Mouse (Mus musculus): ENCODE data around the gene Rap2b.
A peak's percentile ranks its signal among the peaks of the same experiment; 100 is the strongest.

Gene Rap2b

DNA sequence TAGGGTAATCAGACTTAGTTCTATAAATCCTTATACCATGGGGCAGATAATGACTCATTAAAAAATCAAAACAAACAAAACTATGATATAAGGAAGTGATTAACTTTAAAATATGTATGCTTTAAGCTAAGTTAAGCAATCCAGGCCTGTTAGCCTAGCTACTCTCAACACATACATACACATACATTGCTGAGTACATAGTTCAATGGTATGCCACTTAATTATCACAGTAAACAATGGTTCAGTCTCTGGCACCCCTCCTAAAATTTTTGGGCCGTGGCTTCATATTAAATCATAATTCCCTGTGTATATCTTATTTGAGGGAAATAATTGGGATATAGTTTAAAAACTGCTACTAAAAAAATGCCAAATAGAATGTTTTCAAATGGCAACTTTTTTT is at the start of gene Rap2b:
TSS of gene Rap2b (plus strand) at position 301 of the 400 bp plus-strand sequence.
- no peak for DNase-seq (ENCODE audit: low read depth, low spot score)

DNA sequence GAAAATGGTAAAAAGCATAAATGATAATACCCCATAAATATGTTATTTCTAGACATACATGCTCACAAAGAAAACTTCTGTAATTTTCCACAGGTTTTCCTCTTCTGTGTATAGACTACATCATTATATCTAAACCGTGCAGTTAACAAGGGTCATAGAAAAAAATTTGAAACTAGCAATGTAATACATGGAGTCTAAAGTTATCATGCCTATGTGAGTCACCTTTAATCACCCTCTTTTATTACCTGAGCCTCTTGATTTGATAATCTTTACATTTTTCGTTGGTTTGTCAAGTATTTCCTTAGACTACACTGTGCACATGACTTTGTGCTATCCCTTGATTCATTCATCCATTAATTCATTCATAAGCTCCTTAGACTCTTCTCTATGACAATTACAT is 46.4 kb upstream of the Rap2b start:
- DNase-seq (ENCODE audit: low read depth, low spot score), result no peak

DNA sequence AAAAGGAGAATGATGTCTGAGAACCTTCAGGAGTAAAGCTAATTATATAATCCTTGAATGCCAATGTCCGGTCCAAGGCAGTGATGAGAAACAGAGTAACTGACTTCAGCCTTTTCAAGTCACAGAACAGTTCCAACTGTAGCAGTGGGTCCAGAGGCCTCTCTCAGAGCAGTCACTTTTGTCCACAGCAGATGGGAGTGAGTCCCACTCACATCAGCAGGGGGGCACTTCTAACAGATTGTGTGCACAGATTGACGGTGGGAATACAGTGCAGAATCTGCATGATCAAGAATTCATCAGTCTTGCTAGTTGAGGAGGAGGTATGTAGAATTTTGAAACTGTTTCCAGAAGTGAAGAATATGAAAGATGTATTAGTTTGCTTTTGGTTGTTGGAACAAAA is 41.4 kb upstream of the Rap2b start:
- no peak for DNase-seq (ENCODE audit: low read depth, low spot score)

DNA sequence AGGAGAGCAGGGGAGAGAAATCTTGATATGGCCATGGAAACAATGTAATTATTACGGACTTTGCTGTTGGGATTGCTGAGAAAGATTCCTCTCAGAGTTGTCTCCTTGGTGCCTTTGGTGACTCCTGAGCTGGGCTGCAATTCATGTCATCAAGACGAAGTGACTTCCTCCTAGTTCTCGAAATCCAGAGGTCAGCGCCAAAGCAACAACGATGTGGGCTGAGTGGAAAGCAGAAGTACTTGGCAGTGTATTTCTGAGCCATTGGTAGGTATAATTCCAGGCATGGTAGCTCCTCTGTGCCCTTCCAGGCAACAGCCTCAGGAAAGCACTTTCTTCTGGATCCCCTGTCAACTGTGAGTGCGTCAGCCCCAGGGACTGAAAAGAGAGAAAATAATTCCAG is 39.8 kb upstream of the Rap2b start:
- no peak for DNase-seq (ENCODE audit: low read depth, low spot score)

DNA sequence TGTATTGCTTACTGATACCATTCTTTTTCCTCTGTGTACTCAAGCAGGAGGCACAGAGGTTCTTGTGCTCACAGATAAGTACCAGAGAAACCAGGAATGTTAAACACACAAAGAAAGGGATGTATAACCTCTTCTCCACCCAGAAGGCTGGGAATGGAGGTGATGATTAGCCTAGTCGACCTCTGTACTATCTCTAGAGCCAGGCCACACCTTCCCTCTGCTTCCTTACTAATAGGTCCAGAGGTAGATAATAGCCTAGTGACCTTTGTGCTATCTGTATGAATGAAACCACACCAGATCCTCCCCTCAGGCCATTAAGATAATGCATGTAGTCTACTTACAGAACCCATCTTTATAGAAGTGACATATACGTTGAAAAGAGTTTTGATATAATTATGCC is 25.2 kb upstream of the Rap2b start:
- DNase-seq (ENCODE audit: low read depth, low spot score), result no peak

DNA sequence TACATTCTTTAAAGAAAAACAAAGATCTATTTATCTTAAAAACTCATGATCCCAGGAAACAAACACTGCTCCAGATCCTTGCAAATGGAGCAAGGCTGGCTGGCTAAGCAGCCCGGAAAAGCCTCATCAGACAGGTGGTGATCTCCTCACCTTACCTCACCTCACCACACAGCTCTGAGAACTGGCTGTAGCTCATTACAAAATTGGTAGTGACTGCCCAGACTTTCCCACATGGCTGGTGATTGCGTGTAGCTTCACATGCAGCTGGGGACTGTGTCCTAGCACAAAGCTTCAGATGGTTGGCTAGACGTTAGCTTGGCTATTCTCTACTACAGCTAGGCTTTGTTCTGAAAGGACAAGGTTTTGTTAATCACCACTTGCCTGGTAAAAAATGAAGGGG is 24.2 kb upstream of the Rap2b start:
- DNase-seq (ENCODE audit: low read depth, low spot score), result no peak

DNA sequence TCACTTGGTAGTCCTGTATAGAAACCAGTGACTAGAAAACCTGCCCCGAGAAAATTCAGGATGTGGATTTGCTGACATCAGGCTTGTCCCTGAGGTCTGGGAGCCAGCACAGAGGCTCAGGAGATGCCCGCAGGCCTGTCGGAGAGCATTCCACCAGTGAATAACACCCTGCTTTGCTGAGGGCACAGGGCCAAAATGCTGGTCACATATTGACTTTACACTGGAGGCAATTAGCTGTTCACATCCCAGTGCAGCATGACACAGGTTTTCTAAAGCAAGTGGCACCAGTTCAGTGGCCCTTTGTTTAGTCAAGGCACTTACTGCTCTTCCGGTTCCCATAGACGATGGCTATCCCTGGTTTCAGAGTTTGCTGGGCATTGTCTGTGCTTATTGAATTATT is 21.1 kb upstream of the Rap2b start:
- no peak for DNase-seq (ENCODE audit: low read depth, low spot score)

DNA sequence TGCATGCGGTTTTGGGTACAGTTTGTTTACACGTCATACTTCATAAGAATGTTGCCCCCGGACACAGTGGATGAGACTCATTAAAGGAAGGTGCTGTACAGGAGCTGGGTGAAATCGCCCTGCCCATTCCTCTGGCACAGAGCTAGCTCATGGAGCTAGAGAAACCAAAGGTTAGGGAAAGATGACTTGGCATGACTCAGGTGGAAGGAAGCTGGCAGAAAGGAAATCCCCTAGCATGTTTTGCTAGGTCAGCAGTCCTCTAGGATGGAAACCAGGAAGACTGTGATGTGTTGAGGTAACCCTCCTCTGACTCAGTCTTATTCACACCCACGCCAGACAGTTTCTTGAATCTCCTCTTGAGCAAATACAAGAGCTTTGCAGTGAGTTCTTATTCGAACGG is 17.4 kb upstream of the Rap2b start:
- no peak for DNase-seq (ENCODE audit: low read depth, low spot score)

DNA sequence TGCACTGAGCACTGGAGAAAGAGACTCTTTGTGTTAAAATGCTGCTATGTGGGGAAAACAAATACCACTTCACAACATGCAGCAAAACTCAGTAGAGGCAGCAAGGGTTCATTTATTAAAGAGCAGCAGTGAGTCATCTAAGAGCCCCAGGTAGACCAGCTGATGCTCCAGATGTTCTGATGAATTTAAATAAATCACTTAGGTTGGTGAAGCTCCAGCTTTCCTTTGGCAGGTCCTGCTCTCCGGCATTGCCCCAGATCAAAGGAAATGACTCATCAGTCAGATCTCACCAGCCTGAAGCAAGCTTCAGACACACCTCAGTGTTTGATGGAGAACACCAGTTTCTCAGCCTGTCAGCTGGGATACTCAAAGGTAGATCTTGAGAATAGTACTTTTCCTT is 15.8 kb upstream of the Rap2b start:
- peak; percentile 44 for DNase-seq (ENCODE audit: low read depth, low spot score)

DNA sequence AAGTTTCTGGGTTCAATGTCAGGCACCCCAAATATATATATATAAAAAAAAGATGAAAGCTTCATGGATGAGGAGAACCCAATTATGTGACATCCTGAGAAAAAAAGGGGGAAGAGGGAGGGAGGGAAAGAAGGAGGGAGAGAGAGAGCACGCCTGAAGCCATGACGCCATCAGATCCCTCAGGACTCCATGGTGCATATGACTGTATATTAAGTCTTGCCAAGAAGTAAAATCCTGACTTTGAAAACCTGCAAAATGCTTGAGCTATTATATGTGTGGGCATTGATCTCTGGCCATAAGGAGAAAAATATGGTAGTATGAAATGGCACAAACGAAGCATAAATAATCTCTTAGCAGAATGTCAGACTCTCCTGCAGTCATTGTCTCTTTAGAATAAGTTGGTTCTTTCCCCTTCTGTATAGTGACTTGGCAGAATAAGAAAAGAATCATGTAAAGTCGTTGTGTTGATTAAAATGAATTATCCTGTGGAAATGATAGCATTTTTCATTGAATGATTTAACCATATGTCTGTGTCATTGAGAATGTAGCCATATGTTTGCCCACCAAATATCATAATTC is 13.3 kb upstream of the Rap2b start:
- no peak for DNase-seq (ENCODE audit: low read depth, low spot score)

DNA sequence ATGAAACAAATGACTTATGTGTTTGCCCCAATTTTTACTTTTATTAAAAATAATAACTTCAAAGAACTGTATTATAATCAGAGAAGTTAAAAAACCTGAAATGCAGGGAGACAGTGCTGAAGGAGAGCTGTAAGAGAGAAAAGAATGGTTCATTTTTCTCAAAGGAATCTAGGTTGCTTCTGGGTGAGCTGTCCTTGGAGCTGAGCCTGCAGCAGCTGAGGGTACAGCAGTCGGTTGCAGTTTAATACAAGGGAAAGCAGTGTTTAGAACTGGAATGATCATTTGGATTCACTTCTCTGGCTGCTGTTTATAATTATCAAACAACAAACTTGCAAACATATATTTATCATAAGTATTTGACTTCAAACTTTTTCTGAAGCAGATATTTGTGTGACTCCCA is 12.0 kb upstream of the Rap2b start:
- no peak for DNase-seq (ENCODE audit: low read depth, low spot score)

DNA sequence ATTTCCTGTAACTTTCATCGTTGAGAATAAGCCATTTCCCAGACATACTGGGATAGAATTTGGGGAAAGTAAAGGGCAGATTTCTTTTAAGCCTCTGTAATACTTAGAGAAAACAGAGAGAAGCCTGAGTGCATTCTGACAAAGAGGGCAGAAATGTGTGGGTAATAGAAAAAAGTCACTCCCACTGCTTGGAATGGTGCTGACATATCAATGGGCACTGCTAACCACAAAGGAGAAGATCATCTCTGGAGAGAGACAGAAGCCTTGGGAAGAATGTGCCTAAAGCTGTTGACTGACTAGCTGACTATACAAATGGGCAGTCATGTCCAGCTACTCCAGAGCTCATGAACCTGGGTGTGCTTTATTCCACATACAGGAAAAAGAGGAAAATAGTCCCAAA is 6.0 kb upstream of the Rap2b start:
- DNase-seq (ENCODE audit: low read depth, low spot score), result no peak

DNA sequence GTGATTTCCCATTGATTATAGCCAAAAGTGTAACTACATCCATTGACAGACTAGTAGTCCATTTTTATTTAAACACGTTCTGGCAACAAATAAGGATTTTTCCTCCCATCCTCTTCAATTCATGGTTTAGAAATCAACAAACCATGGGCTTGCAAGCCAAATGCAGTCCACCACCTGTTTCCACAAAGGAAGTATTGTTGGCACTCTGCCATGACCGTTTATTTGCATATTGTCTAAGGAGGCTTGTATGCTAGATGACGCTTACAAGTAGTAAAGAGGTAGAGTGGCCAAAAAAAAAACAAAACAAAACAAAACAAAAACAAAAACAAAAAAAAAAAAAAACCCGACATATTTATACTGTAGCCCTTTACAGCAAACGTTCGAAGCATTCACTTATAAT is 3.3 kb upstream of the Rap2b start:
- peak; percentile 28 for DNase-seq (ENCODE audit: low read depth, low spot score)

DNA sequence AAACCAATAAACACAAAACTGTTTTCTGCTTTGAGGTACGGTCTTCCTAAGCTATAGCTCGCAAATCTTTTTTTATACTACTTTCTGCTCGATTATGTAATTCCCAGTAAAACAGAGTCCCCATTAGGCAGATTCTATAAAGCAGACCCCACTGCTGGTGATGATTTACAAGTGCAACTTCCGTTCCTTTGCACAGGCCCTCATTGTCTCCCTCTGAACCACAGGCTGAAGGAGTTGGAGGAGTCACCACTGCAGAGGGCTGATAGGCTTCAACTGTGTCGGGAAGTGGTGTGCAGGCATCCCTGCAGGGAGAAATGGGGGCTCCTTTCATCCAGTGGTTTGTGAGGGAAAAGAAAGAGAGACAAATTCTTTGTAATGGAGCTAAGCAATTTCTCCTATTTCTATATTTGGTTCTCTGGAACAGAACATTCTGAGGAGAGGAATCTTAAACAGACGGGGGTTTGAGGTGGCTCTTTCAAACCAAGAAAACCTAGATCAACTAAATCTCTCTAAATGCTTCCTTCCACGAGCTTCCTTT is 2.6 kb upstream of the Rap2b start:
- peak; percentile 37 for DNase-seq (ENCODE audit: low read depth, low spot score)

DNA sequence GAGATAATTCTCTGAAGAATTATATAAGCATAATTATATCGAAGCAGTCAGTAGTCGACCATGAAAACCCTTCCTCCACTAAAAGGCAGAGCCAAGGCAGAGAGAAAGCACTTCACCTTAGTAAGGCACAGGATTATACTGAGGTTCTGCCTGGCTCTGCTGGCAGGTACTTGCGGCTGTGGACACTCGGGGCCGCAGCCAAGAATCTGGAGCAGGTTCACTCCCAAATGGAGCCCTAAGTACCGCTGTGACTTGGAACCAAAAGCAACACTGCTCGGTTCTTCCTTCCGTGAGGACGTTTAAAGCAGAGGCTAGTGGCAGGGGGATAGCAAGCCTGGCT is 1.4 kb downstream of the Rap2b start:
- DNase-seq (ENCODE audit: low read depth, low spot score), result no peak

DNA sequence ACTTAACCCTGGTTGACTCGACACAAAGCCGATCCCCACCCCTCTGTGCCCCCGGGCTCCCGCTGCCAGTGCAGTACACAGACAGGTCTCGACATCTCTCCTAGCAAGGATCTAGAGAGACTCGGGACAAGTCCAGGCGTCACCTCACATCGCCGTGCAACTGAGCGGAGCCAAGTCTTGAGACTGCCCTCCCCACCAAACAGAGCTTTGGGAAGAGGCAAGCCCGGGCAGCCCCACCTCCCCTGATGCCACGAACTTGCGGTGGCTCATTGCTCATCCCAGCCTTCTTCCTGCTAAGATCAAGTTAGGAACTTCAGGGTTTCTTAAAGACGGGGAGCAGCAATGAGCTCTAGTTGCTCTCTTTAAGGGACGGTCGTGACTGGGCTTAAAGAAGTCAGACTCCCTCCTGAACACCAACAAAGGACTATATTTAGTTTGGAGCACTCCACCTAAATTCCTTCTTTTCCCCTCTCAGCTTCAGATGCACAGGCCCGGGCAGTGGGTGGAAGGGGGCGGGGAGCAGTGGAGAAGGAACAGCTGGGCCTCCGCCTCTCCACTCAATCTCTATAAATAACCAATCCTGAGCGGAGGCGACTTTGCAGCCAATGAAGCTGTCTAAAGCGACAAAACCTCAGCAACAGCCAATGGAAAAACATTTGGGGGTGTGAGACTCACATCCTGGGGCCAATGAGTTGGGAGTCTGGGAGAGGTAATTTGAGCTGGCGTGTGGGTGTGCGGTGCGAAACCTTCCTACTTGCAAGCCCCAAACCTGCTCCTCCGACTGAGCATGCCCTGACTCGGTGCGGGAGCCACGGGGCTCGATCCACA is 1.9 kb downstream of the Rap2b start:
- peak; percentile 98 for DNase-seq (ENCODE audit: low read depth, low spot score)

DNA sequence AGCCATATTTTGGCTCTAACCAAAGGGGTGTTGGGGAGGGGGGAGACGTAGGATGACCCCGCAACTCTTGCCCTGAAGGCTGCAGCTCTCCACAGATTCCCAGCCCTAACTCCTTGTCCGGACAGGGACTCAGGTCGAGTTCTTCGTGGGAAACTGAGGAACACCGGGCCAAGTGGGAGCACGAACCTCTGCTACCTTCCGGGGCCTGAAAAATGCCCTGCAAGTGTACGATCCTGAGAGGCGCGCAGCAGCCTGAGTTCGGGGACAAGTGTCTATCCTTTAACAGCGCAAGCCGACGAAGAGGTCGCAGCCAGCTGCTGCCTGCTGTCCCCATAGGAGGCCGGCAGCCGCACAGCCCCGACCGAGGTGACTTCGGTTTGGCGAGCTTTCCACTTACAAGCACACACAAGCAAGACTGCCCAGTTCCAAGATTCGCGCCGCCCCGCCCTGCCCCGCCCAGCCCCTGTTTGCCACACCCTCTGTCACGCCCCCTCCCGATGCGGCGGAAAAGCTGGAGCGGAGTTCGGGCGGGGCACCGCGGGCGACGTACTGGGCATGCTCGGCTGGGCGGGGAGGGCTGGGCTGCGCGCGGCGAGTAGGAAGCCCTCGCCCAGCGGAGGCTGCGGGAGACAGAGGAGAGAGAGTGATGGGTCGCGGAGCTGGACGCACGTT is 2.7 kb downstream of the Rap2b start:
- peak; percentile 97 for DNase-seq (ENCODE audit: low read depth, low spot score)

DNA sequence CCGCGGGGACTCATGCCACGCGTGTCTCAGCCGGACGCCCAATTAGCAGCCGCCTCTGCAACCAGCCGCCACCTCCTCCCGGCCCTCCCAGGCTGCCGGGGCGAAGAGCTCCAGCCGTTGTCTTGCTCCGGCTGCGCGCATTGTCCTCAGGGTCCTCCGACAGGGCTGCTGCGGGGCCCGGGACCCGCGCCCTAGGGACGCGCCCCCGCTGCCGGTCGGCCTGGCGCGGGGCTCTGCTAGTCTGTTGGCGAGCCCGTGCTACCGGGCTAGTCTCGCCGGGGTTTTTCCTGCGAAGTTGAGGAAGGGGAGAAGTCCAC is 3.2 kb downstream of the Rap2b start:
- DNase-seq (ENCODE audit: low read depth, low spot score), result no peak

DNA sequence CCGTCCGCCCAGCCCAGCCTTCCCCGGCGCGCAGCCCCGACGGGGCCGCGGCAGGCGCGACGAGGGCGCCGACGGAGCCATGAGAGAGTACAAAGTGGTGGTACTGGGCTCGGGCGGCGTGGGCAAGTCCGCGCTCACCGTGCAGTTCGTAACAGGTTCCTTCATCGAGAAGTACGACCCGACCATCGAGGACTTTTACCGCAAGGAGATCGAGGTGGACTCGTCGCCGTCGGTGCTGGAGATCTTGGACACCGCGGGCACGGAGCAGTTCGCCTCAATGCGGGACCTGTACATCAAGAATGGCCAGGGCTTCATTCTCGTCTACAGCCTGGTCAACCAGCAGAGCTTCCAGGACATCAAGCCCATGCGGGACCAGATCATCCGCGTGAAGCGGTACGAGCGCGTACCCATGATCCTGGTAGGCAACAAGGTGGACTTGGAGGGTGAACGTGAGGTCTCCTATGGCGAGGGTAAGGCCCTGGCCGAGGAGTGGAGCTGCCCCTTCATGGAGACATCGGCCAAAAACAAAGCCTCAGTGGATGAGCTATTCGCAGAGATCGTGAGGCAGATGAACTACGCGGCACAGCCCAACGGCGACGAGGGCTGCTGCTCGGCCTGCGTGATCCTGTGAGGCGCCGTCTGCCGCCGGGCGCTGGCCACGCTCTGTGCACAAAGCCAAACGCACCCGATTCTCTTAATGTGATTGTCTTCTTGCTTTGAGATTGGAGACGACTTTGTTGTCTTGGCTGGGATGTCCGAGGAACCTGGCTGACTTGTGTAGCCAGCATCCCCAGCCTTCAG is 3.7 kb downstream of the Rap2b start:
- peak; percentile 37 for DNase-seq (ENCODE audit: low read depth, low spot score)

DNA sequence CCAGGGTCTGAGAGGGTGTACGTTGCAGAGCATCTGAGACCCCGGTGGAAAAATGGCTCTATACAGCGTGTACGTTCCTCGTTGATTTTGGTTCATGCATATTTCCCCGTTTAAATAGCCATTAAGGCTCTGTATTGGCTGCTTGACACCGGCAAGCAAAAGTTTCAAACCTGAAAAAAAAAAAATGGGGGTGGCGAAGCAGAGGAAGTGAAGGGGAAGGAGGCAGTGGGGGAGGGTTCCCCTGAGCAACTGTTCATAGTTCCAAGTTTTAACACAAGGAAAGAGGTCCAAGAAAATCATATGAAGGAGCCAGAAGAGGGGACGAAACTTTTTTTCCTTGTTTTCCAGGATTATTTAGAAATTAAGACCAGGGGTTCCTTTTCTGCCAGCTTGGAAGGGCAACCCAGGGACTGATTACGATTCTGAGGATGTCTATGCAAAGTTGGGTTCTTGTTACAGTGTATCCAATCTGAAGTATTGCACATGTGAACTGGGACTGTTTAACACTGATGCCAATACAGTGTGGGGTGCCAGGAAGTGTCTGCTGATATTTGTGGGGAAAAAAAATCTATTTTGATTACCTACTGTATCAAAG is 4.4 kb downstream of the Rap2b start, which contains the start of gene B430305J03Rik:
TSS of gene B430305J03Rik (minus strand) at position 173 of the 595 bp plus-strand sequence.
- no peak for DNase-seq (ENCODE audit: low read depth, low spot score)

DNA sequence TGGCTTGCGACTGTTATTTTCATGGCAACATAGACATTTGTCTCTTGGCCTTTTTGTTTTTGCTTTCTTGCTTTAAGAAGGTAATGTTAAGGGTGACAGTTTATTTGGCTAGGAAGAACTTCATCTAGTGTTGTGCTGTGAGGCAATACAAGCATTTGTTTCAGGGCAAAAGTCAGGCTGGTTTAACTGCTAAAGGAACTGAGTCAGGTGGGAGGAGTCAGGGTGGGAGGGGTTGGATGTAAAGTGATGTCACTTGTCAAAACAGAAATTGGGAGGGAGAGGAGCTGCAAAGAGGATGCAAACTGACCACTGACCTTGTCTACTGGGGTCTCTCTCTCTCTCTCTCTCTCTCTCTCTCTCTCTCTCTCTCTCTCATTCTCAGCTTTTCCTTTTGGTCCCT is 7.0 kb downstream of the Rap2b start:
- no peak for DNase-seq (ENCODE audit: low read depth, low spot score)

DNA sequence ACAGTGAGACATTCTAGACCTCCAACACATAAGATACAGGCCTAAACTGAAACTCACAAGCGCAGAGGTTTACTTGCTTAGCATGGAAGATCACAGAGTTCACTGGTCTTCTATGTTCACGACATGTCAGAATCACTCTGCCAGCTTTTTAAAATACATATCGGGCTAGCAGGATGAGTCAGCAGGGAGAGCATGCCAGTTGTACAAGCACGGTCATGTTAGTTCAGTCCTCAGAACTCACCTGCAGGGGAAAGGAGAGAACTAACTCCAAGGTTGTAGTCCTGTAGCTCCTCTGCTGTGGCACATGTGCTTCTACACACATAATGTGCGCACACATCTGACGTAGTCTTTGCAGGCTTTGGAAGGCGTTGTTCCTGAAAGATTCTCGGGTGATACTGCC is 14.6 kb downstream of the Rap2b start:
- DNase-seq (ENCODE audit: low read depth, low spot score), result no peak
